Mouse (Mus musculus) lung, postnatal 0 days (tissue): ENCODE data around the gene Btbd11. TPM values are rescaled to one million over a fixed set of nuclear protein-coding genes. Genes with fewer than 3 reads are reported as not detected.

Source experiments
- ATAC-seq: fragments of 200-750 bp; cut with Nextera tagmentation; 2 replicates; pipeline ENCODE4 v1.8.0; 2017; ENCODE audit warnings: moderate library complexity
- DNase-seq: peaks from one replicate; pipeline ENCODE4 v3.0.0-alpha.2; 2016; ENCODE audit warnings: low spot score
- H3K27ac ChIP-seq: fragments of 300-500 bp; sonication (generic); 2 replicates; pipeline ENCODE4 v1.5.1; 2014; ENCODE audit warnings: antibody characterized with exemption, mild to moderate bottlenecking, low read length, mixed read lengths
- H3K27me3 ChIP-seq: fragments of 300-500 bp; sonication (generic); replicated peaks from 2 replicates; pipeline ENCODE4 v1.6.1; 2014; ENCODE audit warnings: low read length, mixed read lengths; ENCODE audit not compliant: insufficient read depth
- H3K36me3 ChIP-seq: fragments of 300-500 bp; sonication (generic); 2 replicates; pipeline ENCODE4 v1.6.1; 2014; ENCODE audit warnings: low read length, mixed read lengths; ENCODE audit not compliant: insufficient read depth
- H3K4me1 ChIP-seq: fragments of 300-500 bp; sonication (generic); 2 replicates; pipeline ENCODE4 v1.6.1; 2014; ENCODE audit warnings: antibody characterized with exemption, low read depth, low read length, mixed read lengths; ENCODE audit not compliant: insufficient read depth
- H3K4me2 ChIP-seq: fragments of 300-500 bp; sonication (generic); replicated peaks from 2 replicates; pipeline ENCODE4 v1.6.1; 2014; ENCODE audit warnings: low read depth, mild to moderate bottlenecking, low read length, moderate library complexity, mixed read lengths
- H3K4me3 ChIP-seq: fragments of 300-500 bp; sonication (generic); 2 replicates; pipeline ENCODE4 v1.5.1; 2014; ENCODE audit warnings: low read depth, low read length
- H3K9ac ChIP-seq: fragments of 300-500 bp; sonication (generic); replicated peaks from 2 replicates; pipeline ENCODE4 v1.6.1; 2014; ENCODE audit warnings: low read depth, mild to moderate bottlenecking
- H3K9me3 ChIP-seq: fragments of 300-500 bp; sonication (generic); 2 replicates; pipeline ENCODE4 v1.6.1; 2016; ENCODE audit warnings: low read length, mixed read lengths
- CTCF ChIP-seq: IDR thresholded peaks from 2 replicates; pipeline ENCODE4 v1.5.1; 2016; ENCODE audit warnings: antibody characterized with exemption, mild to moderate bottlenecking
- EP300 ChIP-seq: IDR thresholded peaks from 2 replicates; pipeline ENCODE4 v1.6.1; 2016; ENCODE audit warnings: antibody characterized with exemption, mild to moderate bottlenecking, control low read depth
- WGBS: fragments of 180-500 bp; shearing (Covaris S2); extraction: QIAGEN DNeasy Blood & Tissue Kit; methylation state at CpG from one replicate; pipeline ENCODE4 v1.1.7; 2014; 5-methylcytosine and 5-hydroxymethylcytosine counted together
- polyA plus RNA-seq: library from polyadenylated mRNA; unstranded; fragments of >200 nt; fragmentation: Nextera tagmentation; extraction: Ambion mirVana; gene quantifications from 2 replicates; pipeline ENCODE4 v1.2.1, GENCODE M21; 2015

The Btbd11 gene
- polyA plus RNA-seq, 1 experiment from 2014 or later: 0.98 TPM

DNA sequence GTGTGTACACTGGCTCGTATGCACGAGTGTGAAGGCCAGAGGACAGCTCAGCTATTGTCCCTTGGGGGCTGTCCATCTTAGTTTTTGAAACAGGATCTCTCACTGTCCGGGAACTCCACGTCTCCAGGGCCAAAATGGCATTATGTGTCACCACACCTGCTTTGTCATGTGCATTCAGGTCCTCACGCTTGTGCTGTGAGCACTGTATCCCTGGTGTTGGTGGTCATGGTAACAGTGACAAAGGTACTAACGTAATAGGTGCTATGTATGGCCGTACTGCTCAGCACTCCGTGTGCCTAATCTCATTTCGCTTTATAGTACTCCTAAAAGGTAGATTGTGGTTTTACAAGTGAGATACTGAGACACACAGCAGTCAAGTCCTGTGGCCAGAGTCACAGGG, 116.0 kb downstream of the Btbd11 start:
- WGBS: 61% methylated on average over 9 of the region's 9 CpGs
- TF ChIP-seq EP300 (no peak), CTCF (no peak)
- Histone ChIP-seq H3K27me3 (no peaks in the 10 kb centered on the region), H3K4me3 (no peak overlapping the region), H3K4me1 (no peaks in the 10 kb centered on the region), H3K9ac (no peak overlapping the region), H3K9me3 (no peaks in the 10 kb centered on the region), H3K36me3 (no peaks in the 10 kb centered on the region), H3K27ac (no peak overlapping the region), H3K4me2 (no peak overlapping the region)
- ATAC-seq: 0 out of 2 replicates have a peak, but pooled peaks have one; percentile 19
- DNase-seq: no peak

GRCm38 (mm10) chr10:85503453-85503852, 116.8 kb downstream of the Btbd11 start:
- Histone ChIP-seq H3K4me3 (no peak overlapping the region), H3K27me3 (no peaks in the 10 kb centered on the region), H3K27ac (no peak overlapping the region), H3K9ac (no peak overlapping the region), H3K9me3 (no peaks in the 10 kb centered on the region), H3K4me2 (no peak overlapping the region), H3K36me3 (no peaks in the 10 kb centered on the region), H3K4me1 (no peaks in the 10 kb centered on the region)
- WGBS: 63% methylated on average over 7 of the region's 7 CpGs
- peak; percentile 10 for DNase-seq
- no peak for ATAC-seq
- no peak for TF ChIP-seq EP300
- TF ChIP-seq CTCF: no peak

GRCm38 (mm10) chr10:85507270-85508050, 120.8 kb downstream of the Btbd11 start:
- Histone ChIP-seq H3K27me3 (no peaks in the 10 kb centered on the region), H3K36me3 (no peaks in the 10 kb centered on the region), H3K4me1 (no peaks in the 10 kb centered on the region), H3K9ac (no peak overlapping the region), H3K4me3 (no peak overlapping the region), H3K9me3 (no peaks in the 10 kb centered on the region), H3K4me2 (no peak overlapping the region), H3K27ac (no peak overlapping the region)
- TF ChIP-seq CTCF (no peak), EP300 (no peak)
- ATAC-seq (no peak), DNase-seq (no peak)
- 71% methylated on average over 6 of the region's 7 CpGs for WGBS

DNA sequence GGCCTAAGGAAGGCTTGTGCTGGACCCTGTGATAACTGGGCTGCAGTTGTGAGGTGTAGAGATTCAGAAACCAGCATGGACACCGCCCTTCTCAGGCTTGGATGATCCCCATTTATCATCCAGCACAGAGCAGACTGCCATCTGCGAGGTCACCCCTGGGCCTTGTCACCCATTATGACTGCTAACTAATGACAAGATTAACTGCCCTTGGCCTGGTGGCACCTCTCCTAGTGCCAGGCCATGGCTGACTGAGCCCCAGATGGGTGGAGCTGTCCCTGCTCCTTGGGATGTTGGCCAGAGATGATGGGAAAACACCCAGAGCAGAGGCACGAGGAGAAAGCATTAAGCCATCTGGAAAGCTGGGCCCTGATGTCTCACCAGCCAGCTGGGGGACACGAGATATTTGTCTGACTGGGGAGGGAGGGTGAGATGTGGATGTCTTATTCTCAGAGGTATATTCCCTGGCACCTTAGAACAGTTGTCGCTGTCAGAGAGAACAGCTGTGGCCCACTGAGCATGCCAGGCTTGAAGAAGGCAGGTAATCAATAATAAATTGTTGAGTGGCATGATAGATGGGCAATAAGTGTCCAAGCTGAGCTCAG, 121.7 kb downstream of the Btbd11 start:
- H3K4me1 ChIP-seq: no peaks in the 10 kb centered on the region
- no peak for TF ChIP-seq CTCF
- TF ChIP-seq EP300: no peak
- ATAC-seq (no peak), DNase-seq (no peak)
- H3K9ac ChIP-seq: no peak overlapping the region
- H3K27ac ChIP-seq: no peak overlapping the region
- H3K4me3 ChIP-seq: no peak overlapping the region
- WGBS: 58% methylated on average over 5 of the region's 5 CpGs
- no peaks in the 10 kb centered on the region for H3K27me3 ChIP-seq
- no peak overlapping the region for H3K4me2 ChIP-seq
- H3K9me3 ChIP-seq: no peaks in the 10 kb centered on the region
- H3K36me3 ChIP-seq: no peaks in the 10 kb centered on the region

GRCm38 (mm10) chr10:85509000-85509399, 122.4 kb downstream of the Btbd11 start:
- H3K27ac ChIP-seq: no peak overlapping the region
- ATAC-seq (no peak), DNase-seq (no peak)
- H3K9ac ChIP-seq: no peak overlapping the region
- no peak overlapping the region for H3K4me3 ChIP-seq
- no peak overlapping the region for H3K4me2 ChIP-seq
- no peaks in the 10 kb centered on the region for H3K9me3 ChIP-seq
- H3K27me3 ChIP-seq: no peaks in the 10 kb centered on the region
- no peak for TF ChIP-seq EP300
- TF ChIP-seq CTCF: no peak
- H3K36me3 ChIP-seq: no peaks in the 10 kb centered on the region
- H3K4me1 ChIP-seq: no peaks in the 10 kb centered on the region
- WGBS: 87% methylated on average over 1 of the region's 1 CpGs

- DNase-seq (no peak), ATAC-seq (no peak)
- no peaks in the 10 kb centered on the region for H3K4me1 ChIP-seq
- no peaks in the 10 kb centered on the region for H3K27me3 ChIP-seq
- no peak overlapping the region for H3K4me3 ChIP-seq
- H3K4me2 ChIP-seq: no peak overlapping the region
- no peak for TF ChIP-seq EP300
- no peak for TF ChIP-seq CTCF
- H3K27ac ChIP-seq: no peak overlapping the region
- no peaks in the 10 kb centered on the region for H3K36me3 ChIP-seq
- H3K9me3 ChIP-seq: no peaks in the 10 kb centered on the region
- 11% methylated on average over 3 of the region's 3 CpGs for WGBS
- no peak overlapping the region for H3K9ac ChIP-seq
Measured at GRCm38 (mm10) chr10:85510329-85510728, 123.7 kb downstream of the Btbd11 start.
